Mouse (Mus musculus): ENCODE measurements around the gene Rbm47.
"Not testable (repeated sequence)": the region's sequence is repeated elsewhere in the genome, so short reads cannot be mapped to it uniquely, and the experiment has no call there.

The Rbm47 gene

DNA sequence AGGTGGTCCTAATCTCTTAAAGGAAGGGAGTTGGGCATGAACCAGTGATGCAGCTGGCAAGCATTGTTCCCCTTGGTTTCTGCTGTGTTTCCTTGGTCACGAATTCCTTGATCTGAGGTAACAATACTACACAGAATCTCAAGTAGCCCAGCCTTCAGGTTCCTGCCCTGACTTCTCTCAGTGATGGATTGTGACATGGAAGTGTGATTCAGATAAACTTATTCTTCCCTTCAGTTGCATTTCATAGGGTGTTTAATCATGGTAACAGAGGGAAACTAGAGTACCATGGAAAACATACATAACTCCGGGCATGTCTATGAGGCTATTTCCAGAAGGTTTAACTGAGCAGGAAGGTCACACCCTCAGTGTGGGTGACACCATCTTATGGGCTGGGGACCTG lies at the start of gene Rbm47:
Gene Rbm47 (minus strand): TSS at position 101 of the 400 bp plus-strand sequence.
- no peak for DNase-seq (ENCODE audit: low spot score)

DNA sequence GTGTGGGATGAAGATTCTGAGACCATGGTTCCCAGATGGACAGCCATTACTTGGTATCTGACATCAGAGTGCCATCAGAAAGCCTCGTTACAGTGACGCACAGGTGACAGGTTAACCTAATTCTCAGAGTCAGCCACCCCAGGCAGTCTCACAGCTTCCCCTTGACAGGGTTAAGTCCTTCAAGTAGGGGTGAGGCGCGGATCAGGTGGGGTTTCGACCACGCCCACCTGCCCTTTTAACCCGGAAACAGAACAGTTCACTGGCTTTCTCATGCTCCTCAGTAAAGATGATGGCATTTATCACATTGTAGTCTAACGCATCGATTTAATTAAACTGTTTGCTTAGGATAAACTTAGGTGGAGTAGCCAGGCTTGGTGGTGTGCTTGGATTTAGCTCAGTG lies 47.7 kb upstream of the Rbm47 start:
- no peak for DNase-seq (ENCODE audit: low spot score)

DNA sequence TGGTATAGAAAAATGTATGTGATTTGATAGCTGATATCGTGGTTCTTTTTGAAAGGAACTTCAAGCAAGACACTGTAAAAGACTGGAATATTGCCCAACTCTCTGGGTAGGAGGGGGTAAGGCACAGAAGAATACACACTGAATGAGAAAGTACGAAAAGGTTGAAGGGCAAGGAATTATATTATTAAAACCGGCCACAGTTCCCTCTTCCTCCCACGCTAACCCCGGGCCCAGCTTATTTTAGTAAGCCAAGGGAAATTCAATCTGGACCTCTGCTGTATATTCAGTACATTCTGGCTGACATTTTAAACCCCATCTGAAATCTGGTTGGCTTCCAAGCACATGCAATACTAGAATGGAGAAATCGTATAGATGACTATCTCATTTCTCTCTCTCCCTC lies 46.8 kb upstream of the Rbm47 start:
- DNase-seq (ENCODE audit: low spot score): no peak

DNA sequence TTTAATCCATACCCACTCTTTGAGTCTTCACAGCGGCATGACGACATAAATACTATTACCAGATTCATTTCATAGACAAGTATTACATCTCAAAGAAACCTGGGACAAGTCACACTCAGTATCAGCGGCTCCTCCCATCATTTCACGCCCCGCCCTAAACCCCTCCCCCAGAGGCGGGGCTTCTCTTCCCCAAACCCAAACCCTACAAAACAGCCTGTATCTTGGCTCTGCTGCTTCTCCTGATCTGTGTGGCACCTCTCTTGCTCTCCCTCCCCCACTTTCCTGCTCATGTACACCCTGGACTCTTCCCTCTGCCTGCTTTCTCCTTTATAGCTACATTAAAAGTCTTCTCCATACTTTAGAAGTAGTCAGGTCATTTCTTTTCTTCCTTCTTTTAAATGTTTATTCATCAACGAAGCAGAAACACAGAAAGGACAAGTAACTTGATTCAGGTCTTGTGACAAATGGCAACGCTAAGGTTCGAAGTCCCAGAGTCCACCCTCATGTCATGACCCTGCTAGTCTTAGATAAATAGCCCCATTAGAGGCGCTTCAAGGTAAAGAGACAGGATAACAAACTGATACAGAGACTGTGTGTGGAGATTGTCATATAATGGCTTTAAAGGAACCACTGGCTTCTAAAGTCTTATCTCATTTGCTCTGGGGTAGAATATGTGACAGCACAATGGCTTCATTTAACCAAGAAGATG lies 42.8 kb upstream of the Rbm47 start:
- no peak for DNase-seq (ENCODE audit: low spot score)

DNA sequence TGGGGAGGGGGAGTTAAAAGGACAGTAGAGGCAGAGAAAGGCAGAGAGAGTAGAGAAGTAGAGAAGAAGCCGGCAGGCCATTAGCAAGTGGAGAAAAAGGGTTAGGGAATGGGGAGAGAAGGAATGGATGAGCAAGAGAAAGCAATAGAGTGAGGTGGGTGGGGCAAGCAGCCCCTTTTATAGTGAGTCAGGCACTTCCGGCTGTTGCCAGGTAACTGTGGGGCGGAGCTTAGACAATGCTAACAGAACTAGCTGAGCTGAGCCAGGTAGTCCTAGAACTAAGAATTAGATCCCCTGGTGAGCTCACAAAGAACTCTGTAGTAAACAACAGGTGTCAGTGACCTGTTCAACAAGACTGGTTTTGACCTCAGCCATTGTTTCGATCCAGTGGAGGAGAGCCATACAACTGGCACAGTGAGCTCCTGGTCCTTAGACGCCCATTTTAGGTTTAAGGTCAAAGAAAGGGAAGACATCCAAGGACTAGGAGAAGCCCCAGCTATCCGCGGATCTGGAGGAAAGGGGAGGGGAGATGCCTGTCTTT lies 41.5 kb upstream of the Rbm47 start:
- no peak for DNase-seq (ENCODE audit: low spot score)

DNA sequence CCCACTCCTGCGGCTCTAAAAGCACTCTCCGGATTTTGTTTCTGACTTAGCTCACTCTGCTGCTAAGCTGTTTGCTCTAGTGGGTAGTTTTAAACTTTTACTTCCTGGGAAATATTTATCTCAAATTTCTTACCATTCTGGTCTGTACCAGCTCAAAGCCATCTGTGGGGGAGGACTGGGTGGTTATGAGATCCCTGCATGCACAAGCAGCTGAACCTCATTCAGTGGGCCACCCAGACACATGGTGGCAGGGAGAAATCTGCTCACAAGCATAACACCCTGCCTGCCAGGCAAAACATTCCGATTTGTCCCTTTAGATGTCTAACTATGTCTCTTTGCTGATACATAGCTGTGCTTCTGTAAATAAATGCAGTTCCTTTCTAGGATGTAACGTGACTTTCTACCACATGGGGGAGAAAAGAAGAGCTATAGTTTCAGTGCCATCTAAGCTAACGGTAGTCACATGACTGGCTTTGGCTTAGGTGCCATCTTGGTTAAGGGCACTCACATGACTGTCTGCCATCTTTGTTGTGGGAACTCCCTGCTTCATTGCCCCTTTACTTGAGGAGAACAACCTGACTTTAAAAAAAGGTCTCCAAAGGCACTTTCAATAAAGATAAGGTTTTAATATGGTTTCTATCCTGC lies 36.7 kb upstream of the Rbm47 start:
- DNase-seq (ENCODE audit: low spot score): no peak

DNA sequence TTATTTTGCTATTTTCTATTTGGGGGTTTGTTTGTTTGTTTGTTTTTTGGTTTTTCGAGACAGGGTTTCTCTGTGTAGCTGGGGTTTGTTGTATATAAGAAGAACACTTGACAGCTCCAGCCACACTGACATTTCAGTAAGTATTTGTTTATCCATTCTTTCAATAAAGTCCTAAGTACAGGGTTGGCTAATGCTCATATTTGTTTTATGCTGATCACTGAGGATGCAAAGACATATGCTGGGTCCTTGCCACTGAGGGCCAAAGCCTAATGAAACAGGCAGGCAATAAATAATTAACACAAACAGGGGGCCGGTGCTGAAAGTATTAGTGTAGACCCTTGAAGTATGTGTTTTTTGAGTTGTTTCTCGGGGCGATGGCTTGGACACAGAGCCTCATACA lies 32.0 kb upstream of the Rbm47 start:
- DNase-seq (ENCODE audit: low spot score): no peak

DNA sequence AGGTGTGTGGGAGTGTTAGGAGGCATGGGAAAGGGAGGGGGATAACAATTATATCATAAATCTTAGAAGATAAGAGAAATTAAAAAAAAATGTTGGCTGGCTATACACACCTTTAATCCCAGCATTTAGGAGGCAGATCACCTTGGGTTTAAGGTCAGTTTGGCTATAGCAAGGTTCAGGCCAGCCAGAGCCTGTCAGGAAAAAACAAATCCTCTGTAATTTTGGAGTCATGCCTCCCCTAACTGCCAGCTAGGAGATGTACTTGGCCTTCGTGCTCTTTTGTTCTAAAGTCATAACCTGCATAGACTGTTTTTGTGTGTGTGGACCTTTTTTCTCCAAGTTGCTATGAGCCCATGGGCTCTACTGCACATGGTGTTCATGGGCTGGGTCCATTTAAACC lies 30.5 kb upstream of the Rbm47 start:
- no peak for DNase-seq (ENCODE audit: low spot score)

DNA sequence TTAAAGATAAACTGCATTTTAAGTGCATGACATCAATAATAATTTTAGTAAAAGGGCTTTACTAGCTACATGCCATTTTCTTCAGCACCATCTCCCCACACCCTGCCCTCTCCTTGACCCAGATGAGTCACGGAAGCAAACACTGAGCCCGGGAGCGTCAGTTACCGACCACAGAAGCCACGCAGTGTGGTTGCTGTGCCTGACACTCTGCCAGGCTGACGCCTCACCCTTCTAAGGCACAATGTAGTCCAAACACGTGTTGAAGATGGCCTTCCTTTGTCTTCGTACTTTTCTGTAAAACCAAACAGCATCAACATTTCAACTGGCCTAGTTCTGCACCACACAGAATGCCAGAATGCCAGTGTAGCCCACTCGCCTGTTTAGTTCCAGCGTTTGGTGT lies 27.1 kb upstream of the Rbm47 start:
- peak; percentile 47 for DNase-seq (ENCODE audit: low spot score)

DNA sequence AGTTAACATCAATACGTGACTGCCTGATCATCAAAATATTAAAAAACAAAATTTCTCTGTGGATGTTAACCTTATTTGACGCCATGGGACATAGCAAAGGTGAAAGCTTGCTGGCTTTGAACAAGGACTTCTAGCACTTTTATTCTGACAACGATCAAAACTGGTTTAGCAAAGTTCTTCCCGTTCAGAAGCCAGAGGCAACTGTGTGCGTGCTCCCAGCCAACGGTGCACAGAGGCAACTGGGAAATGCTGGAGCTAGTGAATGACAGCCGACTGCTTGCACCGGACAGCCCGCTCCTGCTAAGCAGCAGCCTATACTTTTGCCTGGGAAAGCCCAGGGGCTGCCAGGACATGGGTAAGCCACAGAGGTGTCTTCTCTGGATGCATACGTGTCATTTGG lies 22.4 kb upstream of the Rbm47 start:
- DNase-seq (ENCODE audit: low spot score): no peak

DNA sequence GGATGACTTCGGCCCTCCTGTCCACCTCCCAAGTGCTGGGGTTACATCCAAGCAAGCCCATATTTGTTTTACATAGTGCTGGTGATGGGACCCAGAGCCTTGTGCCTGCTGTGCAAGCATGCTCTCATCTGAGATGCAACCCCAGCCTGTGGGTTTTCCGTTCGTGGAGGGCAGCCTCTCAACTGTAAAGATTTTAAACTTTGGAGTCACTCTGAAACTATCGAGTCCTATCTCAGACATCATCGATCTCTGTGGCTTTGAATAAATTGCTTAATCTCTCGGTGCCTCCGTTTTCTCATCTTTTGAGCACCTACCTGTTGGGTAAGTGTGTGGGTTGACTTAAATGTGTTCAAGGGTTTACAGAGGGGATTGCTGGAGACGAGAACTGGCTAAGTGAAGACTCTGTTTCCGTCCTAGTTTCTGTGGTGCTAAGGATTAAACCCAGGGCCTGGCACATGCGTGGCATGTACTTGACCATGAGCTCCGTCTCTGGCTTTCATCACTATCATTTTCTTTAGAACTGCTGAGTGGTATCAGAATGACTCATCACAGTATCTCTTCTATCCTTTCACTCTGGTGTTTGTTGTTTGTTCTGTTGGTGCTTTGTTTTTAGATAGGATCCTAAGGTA lies 20.4 kb upstream of the Rbm47 start:
- DNase-seq (ENCODE audit: low spot score): no peak

DNA sequence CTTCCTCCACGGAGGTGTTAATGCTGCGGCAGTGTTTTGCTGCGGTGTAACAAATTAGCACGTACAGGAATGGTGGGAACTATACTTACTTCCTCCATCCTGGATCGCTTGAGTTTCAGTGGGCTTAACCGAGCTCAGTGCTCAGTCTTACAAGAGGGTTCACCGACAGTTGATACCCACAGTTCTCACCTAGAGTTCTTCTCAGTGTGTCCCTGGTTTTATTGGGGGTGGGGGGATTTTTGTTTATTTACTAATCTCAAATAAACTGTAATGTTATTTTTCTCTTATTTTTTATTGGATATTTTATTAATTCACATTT lies 18.2 kb upstream of the Rbm47 start:
- DNase-seq (ENCODE audit: low spot score): no peak

DNA sequence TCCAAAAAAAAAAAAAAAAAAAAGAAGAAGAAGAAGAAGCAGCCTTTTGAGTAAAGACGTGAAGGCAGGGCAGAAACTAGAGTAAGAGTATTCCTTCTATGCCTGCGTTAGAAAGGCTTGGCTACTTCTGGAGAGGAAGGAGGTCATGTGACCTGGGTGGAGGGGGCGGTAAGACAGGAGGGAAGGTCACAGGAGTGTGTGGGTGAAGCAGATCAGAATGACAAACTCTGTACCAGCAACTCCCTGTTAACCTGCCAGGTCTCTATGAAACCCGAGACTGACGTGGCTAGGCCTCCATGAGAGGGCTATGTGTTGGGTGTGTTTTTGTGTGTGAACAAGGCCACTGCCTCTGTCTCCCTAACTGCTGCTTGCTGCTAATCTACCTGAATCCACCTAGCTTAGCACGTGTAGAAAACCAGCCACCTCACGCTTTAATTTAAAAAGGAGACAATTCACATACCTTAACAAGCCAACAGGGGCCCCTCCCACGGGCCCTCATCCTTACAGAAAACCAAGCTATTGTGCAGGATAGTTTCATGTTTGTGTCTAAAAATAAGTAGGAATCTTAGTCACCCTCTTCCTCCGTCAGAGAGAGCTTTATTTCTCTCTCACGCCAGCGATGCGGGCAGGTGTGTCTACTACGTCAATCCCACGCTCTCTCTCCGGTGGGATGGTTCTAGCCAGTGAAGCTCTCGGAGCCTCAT lies 17.7 kb upstream of the Rbm47 start:
- DNase-seq (ENCODE audit: low spot score): no peak

DNA sequence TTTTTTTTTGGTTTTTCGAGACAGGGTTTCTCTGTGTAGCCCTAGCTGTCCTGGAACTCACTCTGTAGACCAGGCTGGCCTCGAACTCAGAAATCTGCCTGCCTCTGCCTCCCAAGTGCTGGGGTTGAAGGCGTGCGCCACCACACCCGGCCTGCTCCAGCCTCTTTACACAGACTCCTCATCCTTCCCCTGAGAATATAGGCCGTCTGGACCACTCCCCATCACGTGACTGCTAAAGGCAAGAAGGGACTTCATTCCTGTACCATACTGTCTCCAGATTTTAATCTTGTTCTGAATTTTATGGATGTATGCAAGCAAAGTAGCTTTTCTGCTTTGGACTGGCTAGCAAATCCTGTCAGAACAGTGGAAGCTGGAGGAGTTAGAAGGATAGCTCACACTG lies 15.7 kb upstream of the Rbm47 start:
- DNase-seq (ENCODE audit: low spot score): not testable (repeated sequence)

DNA sequence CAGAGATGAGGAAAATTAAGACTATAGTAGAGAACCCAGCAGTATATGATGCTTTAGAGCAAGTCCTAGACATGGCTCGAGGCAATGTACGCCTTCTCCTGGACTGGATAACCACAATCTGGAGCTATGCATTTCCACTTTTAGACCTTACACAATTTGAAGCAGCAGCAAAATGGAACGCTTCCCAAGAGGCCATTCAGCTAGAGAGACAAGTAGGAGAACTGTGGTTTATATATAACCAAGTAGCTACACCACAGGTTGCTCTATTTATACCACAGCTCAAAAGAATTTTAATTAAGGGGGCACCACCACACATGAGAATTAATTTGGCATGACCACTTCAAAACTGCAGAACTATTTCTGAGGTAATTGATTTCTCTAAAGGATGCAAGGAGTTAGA lies 9.2 kb upstream of the Rbm47 start:
- DNase-seq (ENCODE audit: low spot score): no peak

DNA sequence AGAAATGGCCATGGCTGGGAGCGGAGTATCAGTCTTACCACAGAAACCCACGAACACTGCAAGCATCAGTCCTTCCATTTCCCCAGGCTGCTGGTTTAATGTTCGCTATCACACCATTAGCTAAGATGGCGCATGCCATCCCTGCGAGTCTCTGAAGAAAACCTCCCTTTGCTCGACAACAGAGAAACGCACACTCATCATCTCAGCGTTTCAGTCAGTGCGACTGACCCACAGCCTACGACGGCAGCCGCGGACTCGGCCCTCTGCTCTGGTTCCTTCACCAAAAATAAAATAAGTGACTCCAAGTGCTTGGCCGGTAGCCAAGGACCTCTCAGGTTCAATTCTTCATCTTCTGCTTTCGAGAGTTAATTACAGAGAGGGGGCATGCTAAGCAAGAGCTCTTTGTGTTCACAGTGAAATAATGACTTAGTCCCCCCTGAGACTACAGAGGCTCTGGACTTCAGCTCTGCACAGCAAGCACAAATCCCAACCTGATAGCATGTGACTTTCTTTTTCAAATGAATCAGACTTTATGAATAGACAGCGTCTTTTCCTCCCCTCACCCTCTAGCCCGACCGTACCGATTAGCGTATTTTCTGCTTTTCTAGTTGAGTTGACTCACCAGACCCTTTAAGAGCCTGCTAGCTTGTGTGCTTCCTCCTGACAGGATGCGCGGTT lies 1.4 kb upstream of the Rbm47 start:
- DNase-seq (ENCODE audit: low spot score): no peak

DNA sequence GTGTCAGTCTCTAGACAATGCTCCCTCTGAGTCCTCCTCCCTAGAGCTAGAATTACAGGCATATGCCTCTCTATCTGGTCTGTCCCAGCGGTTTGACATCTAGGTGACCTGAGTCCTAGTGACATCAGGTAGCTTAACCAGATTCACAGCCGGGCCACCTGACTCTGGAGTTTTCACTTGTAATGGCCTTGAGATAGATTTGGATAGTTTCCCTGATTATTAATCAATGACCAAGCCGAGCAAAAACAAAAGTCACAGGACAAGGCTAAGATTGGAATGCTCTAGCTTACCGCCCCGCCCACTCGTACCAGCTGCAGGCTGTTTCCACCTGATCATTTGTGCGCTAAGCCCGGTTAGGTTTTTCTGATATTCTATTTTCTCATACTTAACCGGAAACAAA lies 2.3 kb downstream of the Rbm47 start:
- no peak for DNase-seq (ENCODE audit: low spot score)

DNA sequence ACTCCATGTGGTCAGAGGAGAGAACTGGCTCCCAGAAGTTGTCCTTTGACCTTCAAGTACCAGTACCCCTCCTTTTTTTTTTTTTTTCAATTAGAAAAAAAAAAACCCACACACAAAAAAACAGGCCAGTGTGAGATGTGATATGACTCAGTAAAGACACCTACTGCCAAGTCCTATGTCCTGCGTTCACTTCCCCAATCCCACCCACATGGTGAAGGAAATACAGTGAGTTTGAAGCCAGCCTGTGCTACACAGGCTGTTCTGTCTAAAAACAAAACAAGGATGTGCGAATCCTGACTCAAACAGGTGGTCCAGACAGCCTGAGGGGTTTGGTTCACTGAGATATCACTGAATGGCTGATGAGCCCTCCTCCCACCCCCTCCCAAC lies 3.8 kb downstream of the Rbm47 start:
- DNase-seq (ENCODE audit: low spot score): no peak

DNA sequence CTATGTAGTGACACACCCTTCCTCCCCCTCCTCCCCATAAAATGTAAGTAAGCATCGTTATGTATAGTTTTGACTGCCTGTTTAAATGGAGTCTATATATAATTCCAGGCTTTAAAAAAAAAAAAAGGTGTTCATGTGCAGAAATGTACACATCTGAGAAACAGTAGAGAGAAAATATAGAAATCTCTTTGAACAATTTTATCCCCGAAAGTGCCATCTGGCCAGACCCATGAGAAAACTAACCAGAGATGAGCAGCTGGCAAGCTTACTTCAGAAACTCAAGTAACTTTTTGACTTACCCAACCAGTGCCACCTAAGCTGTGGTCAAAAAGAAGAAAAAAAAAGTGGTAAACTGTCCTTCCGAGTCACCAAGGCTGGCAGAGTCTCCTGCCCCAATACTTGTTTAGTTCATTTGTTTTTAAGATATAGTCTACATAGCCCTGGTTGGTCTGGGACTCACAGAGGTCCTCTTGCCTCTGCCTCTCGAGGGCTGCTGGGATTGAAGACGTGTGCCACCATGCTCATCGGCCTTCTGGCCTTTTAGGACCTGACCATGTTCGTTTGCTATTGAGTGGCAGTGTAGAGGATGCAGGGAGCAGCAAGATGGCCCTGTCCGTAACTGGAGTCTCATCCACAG lies 4.3 kb downstream of the Rbm47 start:
- no peak for DNase-seq (ENCODE audit: low spot score)

DNA sequence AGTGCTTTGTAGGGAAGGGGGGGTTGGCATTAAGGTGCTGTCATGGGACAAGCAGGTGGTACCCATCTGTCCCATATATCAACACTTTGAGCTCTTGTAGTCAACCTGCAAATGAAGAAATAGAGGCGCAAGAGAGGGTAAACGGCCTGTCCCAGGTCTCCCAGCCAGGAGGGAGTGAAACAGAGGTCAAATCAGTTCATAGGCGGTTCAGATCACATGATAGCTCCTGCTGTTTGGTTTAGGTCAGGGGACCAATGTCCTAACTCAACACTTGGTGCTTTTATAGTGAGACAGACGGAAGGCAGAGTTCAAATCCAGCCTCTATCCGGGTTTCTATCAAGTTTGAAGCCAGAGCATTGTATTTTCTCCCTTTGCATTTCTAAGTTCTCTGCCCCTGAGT lies 6.0 kb downstream of the Rbm47 start:
- no peak for DNase-seq (ENCODE audit: low spot score)

DNA sequence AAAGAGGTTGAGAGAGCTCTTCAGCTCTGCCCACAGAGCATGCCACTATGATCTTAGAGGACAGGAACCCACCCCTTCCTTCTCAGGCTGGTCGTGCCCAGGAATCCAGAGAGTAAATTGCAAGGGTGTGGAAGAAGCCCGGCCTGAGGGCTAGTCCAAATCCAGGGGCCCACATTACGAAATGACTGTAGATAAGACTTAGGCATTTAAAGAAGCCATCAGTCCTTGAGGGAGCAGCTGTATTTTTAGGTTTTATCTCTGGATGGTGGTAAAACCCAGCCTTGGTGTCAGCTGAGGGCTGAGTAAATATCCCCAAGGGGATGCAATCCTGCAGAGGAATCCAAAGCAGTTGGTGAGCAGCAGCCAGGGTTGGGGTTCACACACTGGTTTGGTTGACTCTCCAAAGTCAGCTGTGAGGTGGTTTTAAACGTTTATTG lies 6.7 kb downstream of the Rbm47 start:
- no peak for DNase-seq (ENCODE audit: low spot score)

DNA sequence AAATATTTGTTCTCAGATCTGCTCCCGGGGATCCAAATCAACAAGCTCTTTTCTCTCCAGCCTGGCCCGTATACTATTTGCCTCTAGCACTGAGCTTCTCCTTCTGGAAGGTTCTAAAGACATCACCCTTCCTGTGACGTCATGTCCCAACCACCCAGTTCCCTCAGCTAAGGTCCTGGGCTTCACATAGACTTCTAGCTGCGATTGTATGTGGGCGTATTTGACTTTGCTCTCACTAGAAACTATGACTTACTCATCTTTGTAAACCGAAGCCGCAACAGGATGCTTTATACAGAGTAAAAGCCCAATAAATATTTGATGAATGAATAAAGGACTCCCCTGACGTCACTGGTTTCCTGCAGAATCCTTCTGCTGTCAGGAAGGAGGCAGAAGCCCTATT lies 7.2 kb downstream of the Rbm47 start:
- DNase-seq (ENCODE audit: low spot score): no peak

All from ovary, postnatal 36 days (tissue).